Mouse (Mus musculus) ES-E14 (cell line): ENCODE results near the gene Olfr267.

Experiments used
- CHD2 ChIP-seq: IDR thresholded peaks from 2 replicates; pipeline ENCODE4 v1.6.1; 2014; ENCODE audit warnings: mild to moderate bottlenecking, low read depth, low read length, inconsistent platforms
- HCFC1 ChIP-seq: IDR thresholded peaks from 2 replicates; pipeline ENCODE4 v1.6.1; 2012; ENCODE audit warnings: low read length, inconsistent platforms, borderline replicate concordance; ENCODE audit not compliant: insufficient read depth
- MAFK ChIP-seq: IDR thresholded peaks from 2 replicates; pipeline ENCODE4 v1.6.1; 2014; ENCODE audit warnings: mild to moderate bottlenecking, low read depth, low read length, inconsistent platforms; ENCODE audit not compliant: insufficient read depth
- ZC3H11A ChIP-seq: IDR thresholded peaks from 2 replicates; pipeline ENCODE4 v1.6.1; 2012; ENCODE audit warnings: low read depth, mild to moderate bottlenecking, inconsistent platforms, low read length, borderline replicate concordance
- ZNF384 ChIP-seq: IDR thresholded peaks from 2 replicates; pipeline ENCODE4 v1.6.1; 2012; ENCODE audit warnings: low read depth, low read length, inconsistent platforms

DNA sequence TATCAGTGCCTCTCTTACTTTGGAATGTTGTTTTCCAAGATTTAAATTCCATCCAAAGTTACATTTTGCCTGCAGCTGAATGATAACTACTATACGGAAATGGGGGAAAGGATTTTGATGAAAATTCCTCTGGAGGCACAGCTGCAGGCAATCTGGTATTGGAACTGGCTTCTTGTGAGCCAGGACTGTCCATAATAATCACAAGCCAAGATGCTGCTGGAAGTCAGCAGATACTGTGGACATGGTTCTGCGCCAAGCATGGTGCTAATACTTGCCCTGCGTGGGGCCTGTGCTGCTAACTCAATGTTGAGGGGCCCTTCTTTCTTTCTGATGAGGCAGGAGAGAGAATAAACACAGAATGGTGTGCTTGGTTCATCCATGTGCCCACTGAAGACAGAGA lies 24.1 kb downstream of the Olfr267 start:
- TF ChIP-seq MAFK: no peak
- no peak for TF ChIP-seq CHD2
- TF ChIP-seq ZC3H11A: no peak
- no peak for TF ChIP-seq HCFC1
- no peak for TF ChIP-seq ZNF384
